Mouse (Mus musculus) adipose tissue, adult 10 weeks (tissue): ENCODE data around the gene Gm7714. TPM values are rescaled to one million over a fixed set of nuclear protein-coding genes. Genes with fewer than 3 reads are reported as not detected.

Experiments
- polyA plus RNA-seq: library from polyadenylated mRNA; stranded (reverse); fragments of 350-450 nt; fragmentation: Illumina TruSeq; extraction: RNeasy Lipid Tissue Mini Kit (QIAGEN cat#74804); gene quantifications from one replicate; pipeline ENCODE4 v1.2.3, GENCODE M21; 2014; ENCODE audit warnings: low read depth, low replicate concordance

Gene Gm7714
- not detected for polyA plus RNA-seq

GRCm38 (mm10) chr5:88268619-88269018, at the start of gene Gm7714:
Gene Gm7714 (plus strand): TSS chr5:88268919.

DNA sequence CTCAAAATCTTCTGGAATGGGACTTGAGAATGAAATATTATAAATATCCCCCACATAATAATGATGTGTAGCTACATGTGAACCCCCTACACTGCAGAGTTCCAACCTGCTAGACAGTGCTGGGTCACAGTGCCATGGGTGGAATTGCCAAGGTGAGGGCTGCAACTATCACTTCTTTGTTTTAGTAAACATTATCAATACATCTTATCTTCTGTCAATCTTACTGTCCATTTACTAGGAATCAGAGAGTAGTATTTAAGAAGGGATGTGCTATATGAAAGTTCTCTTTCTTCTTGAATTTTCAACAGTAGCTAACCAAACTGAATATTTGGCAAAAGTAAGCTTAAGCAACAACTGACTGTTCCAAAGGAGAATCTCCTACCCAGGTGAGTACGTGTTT, 48.3 kb downstream of the Gm7714 start, which contains the start of gene Prol1:
Gene Prol1, plus strand, starts transcription at position 301 of the 400 bp plus-strand sequence.

Other genes with a start within 250 kb of the Gm7714 start
- gene Smr2, start 182.4 kb upstream of the Gm7714 start, polyA plus RNA-seq = not detected
- not detected for gene Gm11116, start 157.4 kb upstream of the Gm7714 start, polyA plus RNA-seq
- not detected for gene Gm11115, start 114.8 kb upstream of the Gm7714 start, polyA plus RNA-seq
- not detected for gene Prol1, start 48.4 kb downstream of the Gm7714 start, polyA plus RNA-seq
- not detected for gene Amtn, start 107.2 kb downstream of the Gm7714 start, polyA plus RNA-seq
- not detected for gene Ambn, start 187.1 kb downstream of the Gm7714 start, polyA plus RNA-seq
- not detected for gene Enam, start 219.1 kb downstream of the Gm7714 start, polyA plus RNA-seq